Mouse (Mus musculus) mesoderm, embryonic 11.5 days (tissue): Measurements from ENCODE around the gene Nanos2.

Experiments used
- DNase-seq: peaks from one replicate; pipeline ENCODE4 v3.0.0-alpha.2; 2012; ENCODE audit warnings: low read depth, low spot score

Nanos2 gene

GRCm38 (mm10) chr7:19016042-19016441, 28.8 kb downstream of the Nanos2 start:
- no peak for DNase-seq

DNA sequence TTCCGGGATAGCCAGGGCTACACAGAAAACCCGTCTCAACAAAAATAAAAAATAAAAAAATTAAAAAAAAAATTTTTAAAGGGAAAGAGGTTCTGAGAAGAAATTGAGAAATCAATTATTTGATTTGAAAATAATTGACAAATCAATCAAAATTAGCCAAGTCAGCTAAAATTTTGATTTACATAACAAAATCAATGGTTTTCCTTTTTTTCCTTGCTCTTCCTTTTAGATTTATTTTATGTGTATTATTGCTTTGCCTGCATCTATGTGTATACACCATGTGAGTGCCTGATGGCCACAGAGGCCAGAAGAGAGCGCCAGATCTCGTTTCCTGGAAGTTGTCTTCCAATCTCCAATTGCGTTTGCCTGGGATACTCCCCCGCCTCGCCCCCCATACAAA, 30.7 kb downstream of the Nanos2 start:
- DNase-seq: no peak

DNA sequence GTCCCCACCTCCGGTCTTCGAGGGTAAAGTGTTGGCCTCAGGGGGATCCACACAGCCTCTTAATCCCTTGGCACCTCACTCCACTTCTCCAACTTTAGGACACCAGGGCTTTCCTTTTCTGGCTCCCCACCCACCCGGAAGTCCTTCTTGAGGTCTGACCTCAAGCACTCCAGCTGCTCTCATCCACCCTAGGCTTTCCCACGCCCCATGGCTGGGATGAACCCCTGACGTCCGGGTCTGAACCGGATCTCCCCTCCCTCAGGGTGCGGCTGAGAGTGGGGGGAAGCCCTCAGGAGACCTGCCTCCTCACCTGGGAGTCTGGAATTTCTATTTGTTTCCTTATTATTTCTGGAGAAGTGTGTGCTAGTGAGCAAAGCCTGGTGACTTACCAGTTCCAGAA, 33.8 kb downstream of the Nanos2 start:
- no peak for DNase-seq

DNA sequence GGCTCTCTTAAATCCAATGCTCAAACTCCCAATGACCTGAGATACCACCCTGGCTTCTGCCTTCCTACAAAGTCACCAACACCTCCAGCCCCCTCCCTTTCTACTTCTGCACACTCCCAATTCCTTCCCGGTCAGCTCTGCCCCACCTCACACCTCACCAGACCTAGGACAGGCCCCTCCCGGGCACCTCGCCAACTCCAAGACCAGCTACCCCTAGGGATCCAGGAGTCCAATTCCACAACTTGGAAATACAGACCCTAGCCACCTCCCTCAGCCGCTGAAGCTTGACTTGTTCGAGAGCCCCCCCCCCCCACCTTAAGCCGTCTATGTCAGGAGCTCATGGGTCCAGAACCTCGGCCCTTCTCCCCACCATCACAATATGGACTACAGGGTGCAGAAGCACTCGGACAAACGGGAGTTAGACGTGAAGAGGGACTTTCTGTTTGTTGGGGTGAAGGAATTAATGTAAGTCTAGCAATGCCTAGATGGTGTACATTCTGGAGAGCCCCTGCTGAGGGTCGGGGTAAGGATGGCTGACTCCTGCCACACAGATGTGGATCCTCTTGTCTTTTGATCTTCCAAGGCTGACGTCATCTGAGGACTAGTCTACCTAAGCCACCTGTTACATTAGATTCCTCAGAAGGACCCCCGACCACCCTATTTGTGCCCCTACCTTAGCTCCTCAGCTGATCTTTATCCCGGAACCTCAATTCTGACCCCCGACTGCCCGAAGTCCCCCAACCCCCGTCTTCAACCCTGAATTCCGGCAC, 35.2 kb downstream of the Nanos2 start:
- DNase-seq: no peak

GRCm38 (mm10) chr7:19023357-19023814, 36.2 kb downstream of the Nanos2 start, which contains the start of gene Foxa3:
Gene Foxa3, minus strand, starts transcription at chr7:19023538.
- no peak for DNase-seq

GRCm38 (mm10) chr7:19024096-19024506, 36.9 kb downstream of the Nanos2 start, which contains the start of gene Sympk:
Gene Sympk, plus strand, starts transcription at chr7:19024377.
- DNase-seq: peak; percentile 98

GRCm38 (mm10) chr7:19024581-19025255, 37.5 kb downstream of the Nanos2 start:
- DNase-seq: peak; percentile 30

DNA sequence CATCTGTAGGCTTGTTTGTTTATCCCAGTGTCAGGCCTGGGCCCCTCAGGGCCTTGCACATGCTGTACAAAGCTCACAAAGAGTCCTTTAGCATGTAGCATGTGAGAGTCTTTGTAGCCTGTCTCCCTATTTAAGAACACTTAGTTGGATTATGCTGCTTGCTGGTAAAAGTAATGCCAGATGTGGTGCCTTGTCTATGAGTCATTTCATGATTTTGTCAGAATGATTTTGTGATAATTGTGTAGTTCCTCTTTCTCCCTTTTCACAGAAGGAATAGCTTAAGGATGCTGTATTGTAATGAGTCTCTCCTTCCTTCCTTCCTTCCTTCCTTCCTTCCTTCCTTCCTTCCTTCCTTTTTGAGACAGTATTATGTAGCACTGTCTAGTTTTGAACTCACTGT, 40.9 kb downstream of the Nanos2 start:
- no peak for DNase-seq

GRCm38 (mm10) chr7:19029084-19029653, 42.0 kb downstream of the Nanos2 start:
- peak; percentile 68 for DNase-seq

DNA sequence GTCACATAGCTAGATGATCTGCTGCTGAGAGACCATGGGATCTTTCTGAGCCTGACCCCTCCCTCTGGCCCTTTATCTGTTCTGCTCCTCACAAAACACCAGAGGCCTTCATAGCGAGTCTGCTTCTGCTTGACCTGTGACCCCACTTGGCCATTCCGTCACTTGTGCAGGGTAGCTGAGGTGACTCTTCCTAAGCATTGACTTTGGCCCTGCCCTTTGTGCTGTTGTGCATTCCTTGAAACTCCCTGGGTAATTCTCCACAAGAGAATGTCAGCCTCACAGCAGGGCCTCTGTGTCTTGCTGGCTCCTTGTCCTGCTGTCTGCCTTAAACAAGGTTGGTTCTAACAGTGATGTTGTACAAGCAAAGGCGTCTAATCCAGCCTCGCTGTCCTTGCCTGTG, 44.4 kb downstream of the Nanos2 start:
- no peak for DNase-seq
